Mouse (Mus musculus) granulocyte monocyte progenitor cell, adult 5-6 weeks (primary cell): ENCODE measurements around the gene Paqr3. TPM values are rescaled to one million over a fixed set of nuclear protein-coding genes. Genes with fewer than 3 reads are reported as not detected.
A peak's percentile ranks its signal among the peaks of the same experiment; 100 is the strongest.

Source experiments
- ATAC-seq: replicated peaks from 2 replicates; pipeline ENCODE4 v1.8.0; 2016; ENCODE audit warnings: mild to moderate bottlenecking, moderate TSS enrichment, inconsistent platforms; ENCODE audit not compliant: poor library complexity, severe bottlenecking
- total RNA-seq, 2 experiments: library from RNA; stranded (forward) in 1 of 2; stranded (reverse) in 1 of 2; fragments of 200-712, 200-1000 nt in 1 of 2; fragments of >200 nt in 1 of 2; fragmentation: Nextera tagmentation in 1 of 2; gene quantifications; 2 replicates each; pipeline ENCODE4 v1.2.3; 2014 to 2017

The Paqr3 gene
- 2.7 and 15.3 TPM in 2 replicates for total RNA-seq (2014; fragmentation: Nextera tagmentation)
- total RNA-seq (2017), result 2.0 and 3.4 TPM in 2 replicates

- peak; percentile 95 for ATAC-seq
These were observed at the start of gene Paqr3 for GRCm38 (mm10) chr5:97111207-97111910. Paqr3 (minus strand) TSS chr5:97111596.

- no peak for ATAC-seq
These were observed 43.3 kb upstream of the Paqr3 start for GRCm38 (mm10) chr5:97154688-97155087.

GRCm38 (mm10) chr5:97135331-97135730 lies 23.9 kb upstream of the Paqr3 start:
- no peak for ATAC-seq

- ATAC-seq, result no peak
These were observed 18.2 kb upstream of the Paqr3 start for GRCm38 (mm10) chr5:97129589-97129988.

- ATAC-seq, result peak; percentile 88
These were observed 17.1 kb upstream of the Paqr3 start for GRCm38 (mm10) chr5:97128242-97129226.

- no peak for ATAC-seq
These were observed 15.9 kb upstream of the Paqr3 start for GRCm38 (mm10) chr5:97127284-97127683.

GRCm38 (mm10) chr5:97126005-97126404 lies 14.6 kb upstream of the Paqr3 start:
- ATAC-seq, result peak; percentile 91

- no peak for ATAC-seq
These were observed 14.1 kb upstream of the Paqr3 start for GRCm38 (mm10) chr5:97125459-97125970.

- ATAC-seq, result no peak
These were observed 13.6 kb upstream of the Paqr3 start for GRCm38 (mm10) chr5:97124977-97125376.

- ATAC-seq, result no peak
These were observed 699 bp downstream of the Paqr3 start for GRCm38 (mm10) chr5:97110697-97111096.

- no peak for ATAC-seq
These were observed 1.3 kb downstream of the Paqr3 start for GRCm38 (mm10) chr5:97110133-97110532.

- ATAC-seq, result peak; percentile 67
These were observed 3.1 kb downstream of the Paqr3 start for GRCm38 (mm10) chr5:97108333-97108732.

GRCm38 (mm10) chr5:97099954-97100353 lies 11.4 kb downstream of the Paqr3 start:
- no peak for ATAC-seq

GRCm38 (mm10) chr5:97097631-97098041 lies 13.8 kb downstream of the Paqr3 start:
- no peak for ATAC-seq

- no peak for ATAC-seq
These were observed 16.1 kb downstream of the Paqr3 start for GRCm38 (mm10) chr5:97095335-97095734.

GRCm38 (mm10) chr5:97092970-97093369 lies 18.4 kb downstream of the Paqr3 start:
- ATAC-seq, result no peak

GRCm38 (mm10) chr5:97090034-97090784 lies 21.2 kb downstream of the Paqr3 start:
- no peak for ATAC-seq

GRCm38 (mm10) chr5:97089426-97089825 lies 22.0 kb downstream of the Paqr3 start:
- ATAC-seq, result no peak

GRCm38 (mm10) chr5:97088231-97088630 lies 23.2 kb downstream of the Paqr3 start:
- ATAC-seq, result no peak

- no peak for ATAC-seq
These were observed 23.6 kb downstream of the Paqr3 start for GRCm38 (mm10) chr5:97087746-97088145.
